Mouse (Mus musculus) erythroblast, embryonic 14.5 days (primary cell): ENCODE results near the gene Gm30191. TPM values are rescaled to one million over a fixed set of nuclear protein-coding genes. Genes with fewer than 3 reads are reported as not detected.

Experiments
- H3K27me3 ChIP-seq: 2 replicates; pipeline ENCODE4 v1.6.1; 2012; ENCODE audit warnings: inconsistent platforms; ENCODE audit not compliant: control insufficient read depth
- H3K36me3 ChIP-seq: 2 replicates; pipeline ENCODE4 v1.6.1; 2012; ENCODE audit warnings: mild to moderate bottlenecking, inconsistent platforms; ENCODE audit not compliant: control insufficient read depth
- H3K4me1 ChIP-seq: 2 replicates; pipeline ENCODE4 v1.6.1; 2012; ENCODE audit warnings: inconsistent platforms; ENCODE audit not compliant: control insufficient read depth
- H3K4me3 ChIP-seq: replicated peaks from 2 replicates; pipeline ENCODE3; 2012; ENCODE audit warnings: moderate library complexity, mild to moderate bottlenecking, inconsistent platforms
- H3K9me3 ChIP-seq: 2 replicates; pipeline ENCODE4 v1.6.1; 2012; ENCODE audit warnings: low read length, inconsistent platforms, mixed read lengths; ENCODE audit not compliant: control insufficient read depth
- GATA1 ChIP-seq: IDR thresholded peaks from 2 replicates; pipeline ENCODE4 v1.6.1; 2012; ENCODE audit warnings: low read length, inconsistent platforms, mixed read lengths
- TAL1 ChIP-seq: IDR thresholded peaks from 3 replicates; pipeline ENCODE4 v1.6.1; 2012; ENCODE audit warnings: low read length, inconsistent platforms, mixed read lengths
- polyA plus RNA-seq: library from polyadenylated mRNA; stranded (reverse); fragments of >175 nt; gene quantifications from 2 replicates; pipeline ENCODE4 v1.2.3, GENCODE M21; 2012

Gene Gm30191
- polyA plus RNA-seq, 1 experiment = 0.06 TPM

GRCm38 (mm10) chr4:134272731-134273416 lies 26.1 kb downstream of the Gm30191 start:
- peaks cover 27% of the 10 kb centered on the region for H3K4me1 ChIP-seq
- H3K36me3 ChIP-seq = peaks cover 36% of the 10 kb centered on the region
- H3K9me3 ChIP-seq = no peaks in the 10 kb centered on the region
- TF ChIP-seq GATA1 = no peak
- TF ChIP-seq TAL1 = no peak
- no peaks in the 10 kb centered on the region for H3K27me3 ChIP-seq
- H3K4me3 ChIP-seq = peak overlapping the region; percentile 64

DNA sequence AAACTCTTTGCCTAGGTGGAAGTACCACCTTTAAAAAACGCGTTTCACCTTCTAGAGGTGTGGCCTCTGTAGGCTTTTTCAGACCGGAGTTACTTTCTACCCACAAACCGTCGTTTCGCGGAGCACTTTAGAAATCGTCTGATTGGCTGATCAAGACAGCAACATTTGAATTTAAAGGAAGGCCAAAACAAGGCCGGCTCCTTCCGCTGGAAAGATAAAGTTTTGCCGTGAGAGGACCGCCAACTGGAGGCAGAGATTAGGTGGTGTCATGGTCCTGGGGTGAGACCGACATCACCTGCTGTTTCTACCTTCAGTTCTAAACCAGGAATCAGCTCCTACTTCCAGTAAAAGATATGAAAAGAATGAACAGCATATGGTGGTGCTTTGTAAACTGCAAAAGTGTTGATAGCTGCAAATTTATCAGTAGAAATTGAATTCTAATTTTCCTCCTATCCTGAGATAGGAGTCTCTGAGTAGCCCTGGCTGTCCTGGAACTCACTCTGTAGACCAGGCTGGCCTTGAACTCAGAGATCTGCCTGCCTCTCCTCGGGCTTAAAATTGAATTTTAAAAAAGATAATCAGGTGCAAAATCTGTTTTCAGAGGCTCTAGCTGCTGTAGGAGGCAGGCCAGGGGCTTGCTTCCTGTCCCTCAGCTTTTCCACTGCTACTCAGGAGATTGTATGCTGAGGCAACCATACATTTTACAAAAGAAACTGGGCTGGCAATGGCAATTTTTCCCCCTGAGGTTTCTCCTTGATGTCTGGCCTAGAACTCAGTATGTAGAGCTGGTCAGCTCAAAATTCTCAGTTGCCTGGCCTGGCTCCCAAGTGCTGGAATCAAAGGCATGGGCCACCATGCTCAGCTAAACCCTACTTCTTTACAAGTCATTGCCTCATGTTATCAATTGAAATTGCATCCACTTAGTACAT lies 26.9 kb downstream of the Gm30191 start:
- TF ChIP-seq TAL1 (peak; percentile 57), GATA1 (peak; percentile 78)

GRCm38 (mm10) chr4:134284942-134285341 lies 38.2 kb downstream of the Gm30191 start:
- Histone ChIP-seq H3K27me3 (peaks cover 4% of the 10 kb centered on the region), H3K4me3 (peak overlapping the region; percentile 100), H3K4me1 (peaks cover 44% of the 10 kb centered on the region), H3K9me3 (no peaks in the 10 kb centered on the region), H3K36me3 (peaks cover 55% of the 10 kb centered on the region)
- TF ChIP-seq GATA1 = no peak
- no peak for TF ChIP-seq TAL1

More for the DNA sequence above, 26.9 kb downstream of the Gm30191 start:
- Histone ChIP-seq H3K4me3 (peak overlapping the region; percentile 64), H3K9me3 (no peaks in the 10 kb centered on the region), H3K36me3 (peaks cover 44% of the 10 kb centered on the region), H3K4me1 (peaks cover 27% of the 10 kb centered on the region), H3K27me3 (no peaks in the 10 kb centered on the region)

DNA sequence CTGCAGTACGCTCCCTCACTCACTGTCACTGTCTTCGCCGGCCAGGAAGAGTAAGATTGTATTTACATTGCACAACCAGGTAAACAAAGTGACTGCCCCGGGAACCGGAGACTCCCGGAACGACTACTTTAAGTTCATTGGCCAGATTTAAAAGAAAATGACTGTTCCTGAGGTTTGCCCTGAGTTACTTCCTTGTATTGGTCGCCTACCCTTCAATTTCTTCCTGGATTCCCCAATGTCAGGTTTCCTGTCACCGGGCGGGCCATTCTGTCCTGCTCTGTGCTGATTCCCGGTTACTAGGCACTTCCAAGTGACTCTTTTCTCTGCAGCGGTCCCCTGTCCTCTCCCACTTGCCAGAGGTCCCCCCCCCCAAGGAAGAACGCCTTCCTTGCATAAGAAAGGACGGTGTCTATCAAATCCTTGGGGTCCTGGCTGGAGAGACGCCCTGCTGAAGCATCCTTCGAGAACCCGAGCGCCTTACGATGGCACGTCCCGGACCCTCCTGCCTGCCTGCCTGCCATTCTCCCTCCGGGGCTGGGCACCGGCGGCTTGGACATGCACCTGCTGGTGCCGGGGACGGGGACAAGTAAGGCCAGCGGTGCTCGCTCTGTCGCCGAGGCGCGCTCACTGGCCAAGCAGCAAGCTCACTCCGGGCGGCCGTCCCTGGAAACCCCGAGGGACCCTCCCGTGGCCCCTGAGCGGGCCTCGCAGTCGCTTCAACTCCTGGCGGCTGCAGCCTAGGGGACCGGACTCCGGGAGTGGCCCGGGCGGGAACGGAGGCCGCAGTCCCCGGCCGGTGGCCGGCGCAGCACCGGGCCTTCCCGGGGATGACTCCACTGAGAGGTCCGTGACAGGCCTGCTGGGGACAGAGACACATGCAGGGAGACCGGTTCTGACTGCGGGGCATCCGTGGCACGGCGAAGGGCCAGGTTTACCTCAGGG lies 39.8 kb downstream of the Gm30191 start:
- Histone ChIP-seq H3K9me3 (no peaks in the 10 kb centered on the region), H3K36me3 (peaks cover 40% of the 10 kb centered on the region), H3K27me3 (peaks cover 9% of the 10 kb centered on the region), H3K4me1 (peaks cover 44% of the 10 kb centered on the region), H3K4me3 (peak overlapping the region; percentile 100)
- TF ChIP-seq TAL1 (no peak), GATA1 (no peak)

DNA sequence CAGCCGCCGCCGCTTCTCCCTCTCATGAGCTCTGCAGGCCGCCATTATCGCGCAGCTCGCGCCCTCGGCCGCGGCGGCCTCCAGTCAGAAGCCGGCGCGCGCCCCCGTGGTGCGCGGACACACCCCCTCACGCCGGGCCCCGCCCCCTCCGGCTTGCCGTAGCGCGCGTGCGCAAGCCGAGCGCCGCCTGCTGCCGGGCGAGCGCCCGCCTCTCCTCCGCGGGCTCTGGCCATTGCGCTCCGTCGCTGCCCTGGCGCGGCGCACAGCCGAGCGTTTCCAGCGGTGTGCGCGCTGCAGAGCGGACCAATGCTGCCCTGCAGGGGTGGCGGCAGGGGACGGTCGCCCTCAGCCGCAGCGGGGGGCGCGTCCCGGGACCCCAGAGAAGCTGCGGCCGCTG lies 40.4 kb downstream of the Gm30191 start:
- TF ChIP-seq TAL1 = no peak
- TF ChIP-seq GATA1 = no peak
- Histone ChIP-seq H3K36me3 (peaks cover 34% of the 10 kb centered on the region), H3K9me3 (no peaks in the 10 kb centered on the region), H3K27me3 (peaks cover 9% of the 10 kb centered on the region), H3K4me3 (peak overlapping the region; percentile 100), H3K4me1 (peaks cover 44% of the 10 kb centered on the region)

- peaks cover 44% of the 10 kb centered on the region for H3K4me1 ChIP-seq
- TF ChIP-seq GATA1 (no peak), TAL1 (no peak)
- H3K9me3 ChIP-seq = no peaks in the 10 kb centered on the region
- peaks cover 29% of the 10 kb centered on the region for H3K36me3 ChIP-seq
- peaks cover 9% of the 10 kb centered on the region for H3K27me3 ChIP-seq
- peak within 1 kb of the TSS; percentile 100 for H3K4me3 ChIP-seq
Measured at GRCm38 (mm10) chr4:134287575-134288025, 40.9 kb downstream of the Gm30191 start, which contains the start of gene Pdik1l. Pdik1l (minus strand) TSS chr4:134287895.

- H3K4me1 ChIP-seq = peaks cover 44% of the 10 kb centered on the region
- TF ChIP-seq TAL1 (no peak), GATA1 (no peak)
Measured at GRCm38 (mm10) chr4:134288397-134289256, 41.9 kb downstream of the Gm30191 start.

More at GRCm38 (mm10) chr4:134288397-134289256, 41.9 kb downstream of the Gm30191 start:
- peaks cover 12% of the 10 kb centered on the region for H3K27me3 ChIP-seq
- no peaks in the 10 kb centered on the region for H3K9me3 ChIP-seq
- peak overlapping the region; percentile 100 for H3K4me3 ChIP-seq
- H3K36me3 ChIP-seq = peaks cover 19% of the 10 kb centered on the region
